Comparison of ENCODE assay signal across 8 mouse cellular contexts in the genomic region with DNA sequence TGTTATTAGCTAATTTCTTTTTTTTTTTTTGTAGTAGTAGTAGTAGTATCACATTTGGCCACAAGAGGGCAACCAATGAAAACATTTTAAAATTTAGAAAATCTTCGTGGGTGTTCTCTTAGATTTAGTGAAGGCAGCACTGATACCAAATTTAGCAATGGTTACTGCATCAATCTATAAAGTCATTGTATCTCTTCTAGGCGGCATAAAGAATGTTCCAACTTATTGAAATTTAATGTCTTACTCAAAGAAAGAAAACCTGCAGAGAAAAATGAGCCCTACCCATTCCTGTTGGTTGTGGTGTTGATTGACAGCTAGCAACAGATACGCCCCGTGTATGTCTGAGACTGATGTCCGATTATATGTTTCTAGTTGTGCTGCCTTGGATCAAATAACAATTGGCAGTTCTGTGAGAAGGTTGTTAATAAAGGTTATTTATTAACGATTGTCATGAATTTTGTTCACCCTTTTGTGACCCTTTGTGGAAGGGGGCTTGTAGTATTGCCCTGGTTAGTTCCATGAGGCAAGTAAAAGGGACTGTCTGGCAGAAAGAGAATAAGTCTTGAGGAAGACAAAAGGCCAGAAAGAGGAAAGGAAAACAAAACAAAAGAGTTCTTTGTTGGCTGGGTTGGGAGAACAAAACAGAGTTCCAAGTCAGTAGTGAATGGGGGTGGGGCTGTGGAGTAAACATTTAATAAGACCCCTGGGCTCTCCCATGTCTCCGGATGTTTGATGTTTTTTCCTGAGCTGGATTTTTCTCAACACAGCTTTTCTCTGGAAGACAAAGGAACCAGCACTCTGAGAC.
A peak's percentile ranks its signal among the peaks of the same experiment; 100 is the strongest.
DNase-seq lines count a peak whose midpoint lies in the region; ATAC-seq lines count a peak whose summit lies in the region.

No protein-coding gene starts in this region.

- no peak for DNase-seq in kidney, postnatal 10 days
- peak; percentile 41 for DNase-seq in brain, adult 2 months (ENCODE audit: low read depth, low spot score)
- peak; percentile 21 for DNase-seq in neural tube, embryonic 10.5 days (ENCODE audit: extremely low spot score, low spot score)
- DNase-seq in spleen, postnatal 4 days (ENCODE audit: low spot score in 2 of 2), result no peak
- no peak for DNase-seq in ovary, postnatal 14 days (ENCODE audit: low spot score)
- DNase-seq in urinary bladder, postnatal 14 days (ENCODE audit: low spot score), result no peak

- no peaks in the 10 kb centered on the region for H3K4me1 ChIP-seq in kidney, embryonic 14.5 days (ENCODE audit: control insufficient read depth, insufficient read depth, low read length)
- H3K4me1 ChIP-seq in hindbrain, embryonic 13.5 days (replicated peaks), result peaks cover 8% of the 10 kb centered on the region

- 28% methylated on average over 7 of the region's 7 CpGs for WGBS in kidney, embryonic 14.5 days
- 4% methylated on average over 7 of the region's 7 CpGs for WGBS in hindbrain, embryonic 13.5 days

- H3K9ac ChIP-seq in kidney, embryonic 14.5 days (ENCODE audit: low read depth, low read length), result no peak overlapping the region
- H3K9ac ChIP-seq in hindbrain, embryonic 13.5 days, result no peak overlapping the region

- no peak overlapping the region for H3K4me3 ChIP-seq in kidney, embryonic 14.5 days (ENCODE audit: low read length)
- peak overlapping the region; percentile 22 for H3K4me3 ChIP-seq in hindbrain, embryonic 13.5 days

- H3K27ac ChIP-seq in kidney, embryonic 14.5 days (ENCODE audit: low read depth, low read length), result no peak overlapping the region
- H3K27ac ChIP-seq in hindbrain, embryonic 13.5 days, result peak overlapping the region; percentile 83

- no peaks in the 10 kb centered on the region for H3K27me3 ChIP-seq in kidney, embryonic 14.5 days (ENCODE audit: control insufficient read depth, insufficient read depth, low read length)
- no peaks in the 10 kb centered on the region for H3K27me3 ChIP-seq in hindbrain, embryonic 13.5 days

- 0 out of 2 replicates have a peak overlapping the region, but pooled peaks have one; percentile 1 for H3K4me2 ChIP-seq in kidney, embryonic 14.5 days (replicated peaks; ENCODE audit: low read depth, low read length)
- peak overlapping the region; percentile 46 for H3K4me2 ChIP-seq in hindbrain, embryonic 13.5 days

- H3K36me3 ChIP-seq in kidney, embryonic 14.5 days (ENCODE audit: control insufficient read depth, insufficient read depth, low read length), result no peaks in the 10 kb centered on the region
- H3K36me3 ChIP-seq in hindbrain, embryonic 13.5 days, result no peaks in the 10 kb centered on the region

- peak; percentile 91 for ATAC-seq in kidney, embryonic 14.5 days (ENCODE audit: low FRiP score, low TSS enrichment)
- ATAC-seq in hindbrain, embryonic 13.5 days (ENCODE audit: low FRiP score), result peak; percentile 89

- H3K9me3 ChIP-seq in kidney, embryonic 14.5 days (ENCODE audit: control insufficient read depth, low read length), result no peaks in the 10 kb centered on the region
- H3K9me3 ChIP-seq in hindbrain, embryonic 13.5 days, result no peaks in the 10 kb centered on the region

Comparison
In these comparisons a context has a peak if more than half of its experiments do, and no peak if none do; other contexts are left out.
1. DNase-seq: peak in brain, adult 2 months (single experiment) and neural tube, embryonic 10.5 days (single experiment); none in kidney, postnatal 10 days (single experiment), spleen, postnatal 4 days (0 of 2), ovary, postnatal 14 days (single experiment) and urinary bladder, postnatal 14 days (single experiment).